Mouse (Mus musculus) thymus, adult 2 months (tissue): ENCODE data around the gene Vgll4.

ENCODE experiments used
- CTCF ChIP-seq: fragments of 200-500 bp; IDR thresholded peaks from 2 replicates; pipeline ENCODE4 v1.5.1; 2012; ENCODE audit warnings: mild to moderate bottlenecking, control low read depth, low read length, moderate library complexity, borderline replicate concordance; ENCODE audit not compliant: control insufficient read depth, poor library complexity, insufficient read depth; ENCODE audit errors: extremely low read depth
- POLR2A ChIP-seq: fragments of 200-500 bp; IDR thresholded peaks from 2 replicates; pipeline ENCODE4 v1.6.1; 2012; ENCODE audit warnings: mild to moderate bottlenecking, low read length, control low read depth, moderate library complexity; ENCODE audit not compliant: control insufficient read depth, poor library complexity, insufficient read depth; ENCODE audit errors: extremely low read depth

DNA sequence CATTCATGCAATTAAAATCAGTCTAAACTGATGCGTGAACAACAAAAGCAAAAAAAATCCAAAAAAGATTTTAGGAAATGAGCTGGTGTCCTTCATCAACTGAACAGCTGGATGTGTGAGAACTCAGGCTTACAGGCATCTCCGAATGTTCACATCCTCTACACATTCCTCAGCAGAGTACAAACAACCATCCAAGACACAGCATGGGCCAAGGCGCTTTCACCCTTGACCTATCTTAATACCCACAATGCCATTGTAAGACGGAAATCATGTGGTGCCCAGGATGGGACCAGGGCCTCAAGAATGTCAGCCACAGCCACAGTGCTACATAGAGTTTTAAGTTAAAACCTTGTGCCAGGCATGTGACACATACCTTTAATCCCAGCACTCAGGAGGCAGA is 44.6 kb downstream of the Vgll4 start:
- TF ChIP-seq POLR2A (no peak), CTCF (no peak)
